Mouse (Mus musculus) embryo, embryonic 10.5 days (tissue): Measurements from ENCODE around the gene Vtcn1.
"Not testable (repeated sequence)": the region's sequence is repeated elsewhere in the genome, so short reads cannot be mapped to it uniquely, and the experiment has no call there.

ENCODE experiments used
- DNase-seq: peaks from one replicate; pipeline ENCODE4 v3.0.0-alpha.2; 2015; ENCODE audit warnings: low spot score

Gene Vtcn1

DNA sequence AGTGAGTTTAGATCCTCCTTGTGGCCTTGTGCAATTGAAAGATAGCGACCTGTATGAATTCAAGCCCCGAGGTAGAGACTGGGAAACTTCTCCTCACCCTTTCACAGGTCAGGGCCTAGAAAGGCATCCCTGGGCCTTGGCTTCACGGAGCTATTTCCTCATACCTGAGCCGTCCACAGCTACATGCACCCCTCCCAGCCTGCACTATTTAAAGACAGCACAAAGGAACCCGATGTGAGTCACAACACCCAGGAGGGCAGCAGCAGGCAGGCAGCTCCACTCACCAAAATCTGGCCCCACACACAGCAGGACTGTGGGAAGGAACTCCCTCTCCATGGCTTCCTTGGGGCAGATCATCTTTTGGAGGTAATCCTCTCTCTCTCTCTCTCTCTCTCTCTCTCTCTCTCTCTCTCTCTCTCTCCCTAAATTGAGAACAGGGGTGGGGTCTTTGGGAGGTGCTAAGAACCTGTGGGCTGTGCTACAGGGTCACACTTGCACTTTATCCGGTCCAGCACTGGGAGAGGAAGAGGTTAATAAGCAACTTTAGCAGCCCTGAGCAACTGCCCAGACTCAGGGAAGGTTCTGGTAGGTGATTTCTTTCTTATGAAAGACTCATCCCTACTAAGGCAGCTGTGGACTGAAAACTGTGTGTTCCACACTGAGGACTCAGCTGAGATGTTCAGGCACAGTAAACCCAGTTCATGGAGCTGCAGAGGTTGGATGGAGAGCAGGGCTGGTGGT is at the start of gene Vtcn1:
Vtcn1 (plus strand) TSS at position 235 of the 741 bp plus-strand sequence.
- DNase-seq: no peak

DNA sequence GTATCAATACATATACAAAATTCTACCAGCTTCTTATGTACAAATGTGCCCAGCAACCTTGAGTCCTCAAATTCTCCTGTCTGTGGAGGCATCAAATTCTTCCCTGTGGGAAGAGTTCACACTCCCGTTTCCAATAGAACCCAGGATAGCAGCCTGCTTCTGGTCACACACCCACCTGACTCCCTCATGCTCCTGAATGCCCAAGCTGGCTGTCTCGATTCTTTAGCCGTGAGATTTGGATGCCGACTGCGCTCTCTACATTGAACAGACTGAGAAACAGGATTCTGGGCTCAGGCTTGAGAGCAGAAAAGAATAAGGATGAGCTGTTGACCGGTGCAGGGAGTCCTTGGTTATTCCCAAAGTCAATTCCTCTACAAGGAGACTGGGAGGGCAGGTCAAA is 48.3 kb upstream of the Vtcn1 start:
- DNase-seq: no peak

DNA sequence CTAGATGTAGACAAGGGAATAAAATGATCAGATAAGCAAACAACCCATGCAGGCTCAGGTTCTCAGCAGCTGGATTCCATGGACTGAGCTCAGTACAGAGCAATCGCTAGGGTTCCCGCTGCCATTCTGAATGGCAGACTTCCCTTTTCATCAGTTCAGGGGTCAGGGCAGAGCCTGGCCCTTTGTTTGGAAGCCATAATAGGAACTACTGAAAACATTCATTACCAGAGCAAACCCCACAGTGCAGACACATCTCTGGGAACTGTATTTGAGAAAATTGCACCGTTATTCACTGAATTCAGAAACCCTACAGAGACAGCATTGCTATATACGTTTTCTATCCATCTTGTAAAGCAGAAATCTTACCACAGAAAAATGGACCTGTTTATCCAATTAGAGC is 47.7 kb upstream of the Vtcn1 start:
- DNase-seq: peak; percentile 38

DNA sequence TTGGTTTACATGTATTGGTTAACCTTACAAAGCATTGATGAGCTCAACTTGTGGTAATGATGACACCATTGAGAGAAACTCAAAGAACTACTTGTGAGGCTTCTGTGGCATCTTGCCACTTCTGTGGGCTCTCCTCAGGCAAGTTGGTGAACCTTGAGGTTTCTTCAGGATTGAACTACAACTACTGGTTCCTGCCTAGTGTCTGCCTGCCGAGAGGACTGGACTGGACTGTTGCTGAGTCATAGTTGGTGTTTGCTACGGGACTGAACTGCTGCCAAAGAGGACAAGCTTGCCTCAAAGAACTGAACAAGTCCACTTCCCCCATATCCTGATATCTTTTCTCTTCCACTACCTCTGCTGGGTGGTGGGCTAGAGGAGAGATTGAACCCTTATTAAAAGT is 39.2 kb upstream of the Vtcn1 start:
- no peak for DNase-seq

DNA sequence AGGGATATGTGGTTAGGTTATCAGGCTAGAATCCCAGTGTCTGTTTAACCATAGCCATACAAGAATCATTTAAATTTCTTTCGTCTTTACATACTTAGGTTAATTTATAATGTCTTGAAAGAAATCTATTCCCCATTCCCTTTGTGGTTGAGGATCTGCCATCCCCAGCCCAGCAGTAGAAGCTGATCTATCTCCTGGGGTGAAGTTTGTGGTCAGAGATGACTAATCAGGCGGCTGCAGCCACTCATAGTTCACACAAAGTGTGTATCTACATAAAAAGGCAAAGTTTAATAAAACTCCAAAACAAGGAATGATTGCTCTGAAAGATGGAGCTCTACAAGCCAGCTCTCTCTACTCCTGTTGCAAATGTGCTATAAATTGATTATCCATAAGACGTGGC is 33.6 kb upstream of the Vtcn1 start:
- DNase-seq: no peak

DNA sequence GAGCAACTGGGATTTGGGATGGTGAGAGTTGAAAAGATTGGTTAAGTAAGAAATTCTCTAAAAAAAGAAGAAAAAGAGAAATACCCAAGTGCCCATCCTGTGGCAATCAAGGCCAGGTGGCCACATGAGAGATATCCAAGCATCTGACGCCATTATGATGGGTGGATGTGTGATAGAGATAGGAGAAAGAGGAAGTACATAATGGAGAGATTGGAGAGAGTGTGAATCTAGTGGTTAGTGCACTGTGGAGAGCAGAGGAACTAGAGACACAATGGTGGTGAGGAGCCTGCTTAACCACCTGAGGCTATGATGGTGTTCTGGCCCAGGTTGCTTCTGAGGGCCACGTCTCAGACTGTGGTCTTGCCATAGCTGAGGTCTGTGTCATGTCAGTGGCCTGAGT is 31.9 kb upstream of the Vtcn1 start:
- DNase-seq: no peak

DNA sequence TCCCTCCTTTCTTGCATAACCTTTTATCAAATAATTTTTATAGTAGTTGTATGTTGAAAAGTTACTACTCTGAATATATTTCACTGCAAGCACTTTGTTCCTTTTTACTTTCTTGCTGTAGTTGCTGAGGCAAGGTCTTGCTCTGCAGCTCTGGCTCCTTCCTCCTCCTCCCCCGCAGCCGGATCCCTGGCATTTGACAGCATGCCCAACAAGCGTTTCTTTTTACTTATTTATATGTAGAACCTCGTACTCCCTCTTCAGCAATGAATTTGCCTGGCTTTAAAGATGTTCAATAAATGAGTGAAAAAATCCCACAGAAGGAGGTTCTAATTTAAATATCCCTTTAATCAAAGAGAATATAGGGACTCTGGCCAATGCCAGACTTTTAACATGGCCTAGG is 28.7 kb upstream of the Vtcn1 start:
- no peak for DNase-seq

DNA sequence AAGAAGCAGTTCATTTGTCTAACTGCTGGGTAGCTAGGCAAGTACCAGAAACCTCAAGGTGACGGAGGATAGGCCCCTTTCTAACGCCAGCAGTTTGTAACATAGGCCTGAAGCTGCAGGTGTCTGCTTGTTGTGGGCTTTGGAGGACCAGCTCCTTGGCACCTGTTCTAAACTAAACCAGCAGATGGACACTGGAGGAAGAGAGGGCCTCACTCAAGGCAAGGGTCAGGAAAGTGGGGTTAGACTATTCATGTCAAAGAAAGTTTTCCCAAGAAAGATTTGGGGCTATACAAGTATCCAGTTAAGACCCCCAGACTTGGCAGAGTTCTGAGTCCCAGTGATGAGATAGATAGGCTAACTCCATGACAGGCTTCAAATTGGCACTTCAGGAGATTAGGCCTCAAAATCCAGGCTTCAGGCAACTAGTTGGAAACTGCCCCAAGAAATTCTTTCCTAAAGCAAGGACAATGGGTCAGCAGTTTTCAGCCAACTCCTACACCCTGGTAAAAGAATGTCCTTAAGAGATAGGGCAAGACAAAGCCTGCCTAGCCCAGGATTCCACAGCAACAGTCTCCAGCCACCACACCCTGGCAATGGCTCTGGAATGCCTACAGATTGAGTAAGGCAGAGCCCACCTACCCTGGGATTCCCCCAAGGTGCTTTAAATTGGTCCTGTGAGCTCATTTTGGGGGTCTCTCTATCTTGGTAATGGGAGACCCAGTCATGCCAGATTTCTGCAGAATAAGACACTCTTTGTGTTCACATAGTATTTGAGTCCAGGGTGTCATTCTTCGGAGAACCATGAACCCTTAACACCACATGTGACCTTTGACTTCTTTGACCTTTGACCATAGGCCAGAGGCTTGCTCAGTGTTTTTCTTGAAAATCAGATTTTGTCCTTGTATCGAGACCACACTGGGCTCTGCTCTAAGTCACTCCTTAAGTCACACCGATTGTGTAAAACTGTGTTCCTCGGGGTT is 27.8 kb upstream of the Vtcn1 start:
- DNase-seq: peak; percentile 48

DNA sequence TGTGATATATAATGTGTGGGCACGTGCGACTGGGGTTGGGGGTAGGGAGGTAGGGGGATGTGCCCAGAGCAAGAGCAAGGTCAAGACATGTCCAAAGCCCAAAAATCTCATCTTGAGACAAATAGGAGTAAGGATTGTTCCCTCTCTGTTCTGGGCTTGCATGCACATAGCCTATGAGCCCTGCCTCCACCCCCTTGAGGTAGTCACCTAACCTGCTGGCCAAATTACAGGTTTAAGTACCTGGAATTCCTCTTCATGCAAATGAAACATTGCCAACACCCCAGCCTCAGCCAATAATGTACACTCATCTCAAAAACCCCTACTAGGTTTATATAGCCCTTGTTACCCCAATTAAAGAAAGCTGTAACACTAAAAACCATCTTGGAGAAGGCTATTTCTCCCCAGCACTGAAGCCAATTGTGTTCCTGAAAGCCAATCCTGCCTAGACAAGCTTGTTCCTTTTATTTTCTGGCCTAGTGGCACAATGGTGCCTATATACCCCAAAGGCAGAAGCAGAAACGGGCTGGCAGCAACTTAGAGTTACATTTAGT is 26.3 kb upstream of the Vtcn1 start:
- DNase-seq: no peak

DNA sequence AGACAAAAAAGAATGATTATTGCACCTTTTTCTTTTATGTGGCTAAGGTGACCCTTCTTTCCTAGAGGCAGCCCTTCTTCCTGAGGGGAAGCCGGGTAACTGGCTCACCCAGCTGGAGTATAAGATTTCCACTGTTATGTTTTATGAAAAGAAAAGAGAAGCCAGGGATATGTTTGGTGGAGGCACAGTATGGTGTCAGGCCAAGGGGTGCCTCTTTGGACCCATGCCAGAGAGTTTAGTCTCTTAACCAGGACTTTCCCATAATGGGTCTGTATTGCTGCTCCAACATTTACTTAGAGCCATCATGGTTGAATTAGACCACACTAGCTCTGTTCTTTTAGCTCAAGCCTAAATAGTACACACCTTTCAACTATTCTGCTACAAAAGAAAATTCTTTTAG is 20.3 kb upstream of the Vtcn1 start:
- no peak for DNase-seq

DNA sequence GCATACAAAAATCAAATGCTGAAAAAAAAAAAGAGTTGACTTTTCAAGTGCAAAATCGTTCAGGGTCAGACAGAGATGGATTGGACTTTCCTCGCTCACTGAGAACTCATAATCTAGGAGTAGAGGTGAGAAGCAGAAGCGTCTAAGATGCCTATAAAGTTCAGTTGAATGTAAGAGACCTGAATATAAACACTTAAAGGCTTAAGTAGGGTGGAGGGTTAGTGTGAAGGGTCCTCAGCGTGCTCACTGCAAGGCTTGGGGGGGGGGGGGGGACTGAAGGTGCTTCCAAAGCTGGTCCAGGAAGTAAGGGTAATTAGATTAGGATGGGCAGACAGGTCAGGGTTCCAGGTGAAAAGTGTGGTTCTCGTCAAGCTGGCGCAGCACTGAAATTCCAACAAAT is 19.3 kb upstream of the Vtcn1 start:
- DNase-seq: no peak

DNA sequence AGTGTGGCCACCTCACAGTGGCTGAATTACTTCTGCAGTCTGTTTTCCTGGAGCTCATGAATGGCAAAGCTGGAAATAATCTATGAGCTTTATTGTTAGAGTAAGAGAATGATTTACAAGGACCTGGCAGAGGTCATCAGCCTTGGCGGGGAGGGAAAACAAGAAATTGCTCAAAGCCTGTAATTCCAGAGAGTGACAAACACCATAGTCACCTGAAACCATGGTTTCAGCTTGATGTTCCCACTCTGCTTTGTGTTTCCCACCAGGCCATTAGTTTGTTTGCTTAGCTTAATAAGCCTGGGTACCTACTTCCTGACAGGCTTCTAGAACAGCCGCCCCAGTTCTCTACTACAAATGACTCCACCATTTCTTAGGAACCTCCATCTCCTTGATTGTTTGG is 14.8 kb upstream of the Vtcn1 start:
- DNase-seq: peak; percentile 32

DNA sequence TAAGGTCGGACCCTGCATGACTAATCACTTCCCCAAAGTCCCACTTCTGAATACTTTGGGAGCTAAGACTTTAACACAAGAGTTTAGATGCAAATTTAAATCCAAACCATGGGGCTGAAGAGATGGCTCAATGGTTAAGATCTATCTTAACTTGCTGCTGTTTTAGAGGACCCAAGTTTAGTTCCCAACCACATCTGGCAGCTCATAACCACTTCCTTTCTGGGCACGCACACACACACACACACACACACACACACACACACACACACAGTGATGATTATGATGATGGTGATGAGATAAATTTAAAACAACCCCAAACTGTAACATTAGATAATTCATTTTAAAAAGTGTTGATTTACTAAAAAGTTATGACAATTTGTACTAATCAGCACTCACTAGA is 13.4 kb upstream of the Vtcn1 start:
- no peak for DNase-seq

DNA sequence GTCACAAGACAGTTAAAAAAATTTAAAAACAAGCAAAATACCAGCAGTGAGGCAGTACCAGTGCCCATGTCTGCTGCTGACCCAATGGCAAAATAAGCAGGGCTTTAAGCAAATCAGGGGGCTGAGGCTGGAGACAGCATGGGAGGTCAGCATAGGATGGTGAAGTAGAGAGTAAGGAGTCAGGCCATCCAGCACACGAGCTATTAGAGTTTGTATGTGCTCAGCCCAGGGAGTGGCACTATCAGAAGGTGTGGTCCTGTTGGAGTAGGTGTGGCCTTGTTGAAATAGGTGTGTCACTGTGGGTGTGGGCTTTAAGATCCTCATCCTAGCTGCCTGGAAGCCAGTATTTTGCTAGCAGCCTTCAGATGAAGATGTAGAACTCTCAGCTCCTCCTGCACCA is 9.8 kb upstream of the Vtcn1 start:
- not testable (repeated sequence) for DNase-seq

DNA sequence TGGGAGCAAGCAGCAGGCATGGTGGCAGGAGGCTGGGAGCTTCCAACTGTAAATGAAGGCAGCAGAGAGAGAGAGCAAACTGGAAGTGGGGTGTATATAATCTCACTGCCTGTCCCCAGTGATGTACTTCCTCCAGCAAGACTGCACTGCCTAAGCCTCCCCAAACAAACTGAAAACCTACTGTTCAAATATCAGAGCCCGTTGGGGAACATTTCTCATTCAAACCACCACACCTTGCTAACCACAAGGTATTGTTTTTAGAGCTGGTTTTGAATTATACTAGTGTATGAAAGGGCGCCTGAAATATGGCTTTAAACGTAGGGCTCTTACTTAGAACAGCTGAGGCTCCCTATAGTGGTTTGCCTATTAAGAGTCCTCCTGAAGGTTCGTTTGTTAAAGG is 6.5 kb upstream of the Vtcn1 start:
- no peak for DNase-seq

DNA sequence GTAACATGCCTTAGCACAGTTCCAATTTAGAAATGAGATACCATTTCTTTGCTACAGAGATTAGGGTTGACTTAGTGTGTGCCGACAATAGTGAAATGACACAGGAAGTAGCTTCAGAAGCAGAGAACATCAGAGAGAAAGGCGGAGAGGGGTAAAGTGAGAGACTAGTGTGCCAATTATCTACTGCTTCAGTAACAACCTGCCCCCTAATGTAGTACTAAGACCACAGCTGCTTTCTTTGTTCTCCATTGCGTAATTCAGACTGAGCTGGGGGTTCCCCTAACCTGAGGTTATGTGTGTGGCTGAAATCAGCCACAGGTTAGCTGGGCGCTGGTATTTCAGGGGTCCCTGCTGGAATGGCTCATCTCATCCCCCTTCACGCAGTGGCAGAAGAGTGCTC is 5.7 kb upstream of the Vtcn1 start:
- DNase-seq: no peak

DNA sequence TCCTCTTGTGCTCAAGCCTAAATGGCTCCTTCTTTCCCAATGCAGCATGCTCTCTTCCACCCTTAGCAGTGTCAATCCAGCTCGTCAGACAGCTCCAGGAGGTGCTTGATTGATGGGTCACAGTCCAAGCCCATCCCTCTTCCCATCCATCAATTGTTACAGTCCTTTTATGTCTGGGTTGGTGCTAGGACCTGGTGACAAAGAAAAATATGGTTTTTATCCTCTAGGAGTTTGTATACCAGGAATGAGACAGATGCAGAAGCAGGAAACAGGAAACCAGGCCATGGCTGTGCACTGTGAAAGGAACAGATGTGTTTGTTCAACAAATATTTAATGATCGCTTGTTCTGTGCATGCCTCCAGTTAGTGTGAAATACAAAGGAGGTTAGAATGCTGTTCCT is 4.4 kb upstream of the Vtcn1 start:
- no peak for DNase-seq

DNA sequence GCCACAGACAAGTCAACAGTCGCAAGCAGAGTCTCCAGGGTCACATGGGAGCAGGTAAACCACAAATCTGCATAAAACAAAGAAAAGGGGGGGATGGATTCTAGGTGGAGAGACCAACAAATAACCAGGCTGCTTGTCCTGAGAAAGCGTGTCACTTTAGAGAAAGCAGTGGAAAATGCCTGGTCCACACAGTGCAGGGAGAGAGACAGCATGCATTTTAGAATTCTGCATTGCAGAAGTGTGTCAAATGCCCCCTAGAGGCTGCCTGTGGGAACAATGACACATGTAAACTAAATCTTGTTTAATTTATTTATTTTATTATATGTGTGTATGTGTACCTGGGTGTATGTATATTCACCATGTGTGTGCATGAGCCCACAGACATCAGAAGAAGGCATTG is 4.0 kb upstream of the Vtcn1 start:
- peak; percentile 59 for DNase-seq

DNA sequence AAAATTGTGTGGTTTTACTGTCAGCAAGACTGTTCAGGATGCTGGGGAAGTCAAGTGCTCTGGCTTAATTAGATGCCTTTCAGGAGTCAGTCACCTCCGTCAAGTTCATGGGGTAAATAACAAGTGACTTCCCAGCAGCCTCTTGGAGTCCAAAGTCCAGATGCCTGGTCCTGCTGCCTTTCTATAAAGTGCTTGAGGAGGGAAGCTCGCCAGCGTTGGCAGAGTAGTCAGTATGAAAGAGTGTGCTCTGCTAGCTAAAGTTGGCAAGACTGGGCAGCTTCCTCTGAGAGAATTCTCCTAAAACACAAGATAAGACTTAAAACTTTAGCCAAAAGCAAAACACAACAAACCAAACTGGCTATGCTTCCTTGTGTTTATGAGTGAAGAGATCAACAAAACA is 18.5 kb downstream of the Vtcn1 start:
- no peak for DNase-seq

DNA sequence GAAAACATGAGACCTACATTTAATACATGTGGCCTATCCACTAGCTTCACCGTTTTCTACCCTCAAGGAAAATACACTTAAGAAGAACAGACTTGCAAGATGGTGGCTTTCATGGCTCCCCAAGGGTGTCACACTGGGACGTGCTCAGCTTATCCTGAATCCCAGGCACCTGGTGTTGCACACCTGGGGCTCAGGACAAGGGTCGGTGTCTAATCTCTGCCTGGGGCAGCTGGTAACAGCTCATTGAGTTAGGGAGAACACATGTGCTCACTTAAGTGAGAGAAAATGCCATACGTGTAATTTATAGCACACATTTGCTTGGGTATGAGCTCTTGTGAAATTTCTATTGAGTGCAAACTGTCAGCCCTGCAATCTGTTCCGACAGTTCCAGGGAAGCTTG is 19.1 kb downstream of the Vtcn1 start:
- no peak for DNase-seq

DNA sequence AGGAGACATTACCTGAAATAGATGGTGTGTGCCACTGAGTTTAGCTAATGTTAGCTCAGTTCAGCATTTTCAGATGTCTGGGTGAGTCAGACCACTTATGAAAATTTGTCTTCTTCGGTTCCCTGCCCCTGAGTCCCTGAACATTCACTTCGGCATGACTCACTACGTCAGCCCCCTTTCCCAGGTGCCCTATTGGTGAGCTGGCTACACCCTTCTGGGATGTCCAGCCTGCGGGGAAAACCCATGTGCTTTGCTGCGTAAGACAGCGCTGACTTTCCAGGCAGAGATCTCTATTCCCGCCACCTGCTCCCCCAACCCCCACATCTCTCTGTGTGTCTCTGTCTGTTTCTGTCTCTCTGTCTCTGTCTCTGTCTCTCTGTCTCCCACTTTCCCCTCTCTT is 23.1 kb downstream of the Vtcn1 start:
- DNase-seq: no peak

DNA sequence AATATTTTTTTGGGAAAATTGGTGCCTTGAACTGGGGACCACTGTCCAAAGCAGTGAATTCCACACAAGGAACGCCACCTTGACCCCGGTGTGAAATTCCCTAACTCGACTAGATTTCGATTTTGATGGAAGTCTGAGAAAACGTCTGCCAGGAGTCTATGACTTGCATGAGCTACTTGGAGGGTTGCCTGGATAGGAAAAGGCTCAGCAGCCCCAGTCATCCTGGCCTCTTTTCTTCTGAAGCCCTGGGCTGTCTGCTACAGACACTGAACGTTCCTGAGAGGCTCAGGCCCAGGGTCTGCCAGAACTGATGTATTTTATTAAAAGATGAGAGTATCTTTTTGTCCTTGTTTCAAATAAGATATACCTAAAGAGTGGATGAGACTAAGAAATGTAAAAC is 25.2 kb downstream of the Vtcn1 start:
- DNase-seq: no peak
